Mouse (Mus musculus) CH12.LX (cell line): ENCODE data around the gene Car14. TPM values are rescaled to one million over a fixed set of nuclear protein-coding genes. Genes with fewer than 3 reads are reported as not detected.

Source experiments
- DNase-seq: peaks from one replicate; pipeline ENCODE4 v3.0.0-alpha.2; 2013; ENCODE audit errors: extremely low read depth
- H3K27ac ChIP-seq: 2 replicates; pipeline ENCODE4 v1.5.1; 2012; ENCODE audit warnings: low read depth, mild to moderate bottlenecking, control low read depth, moderate library complexity; ENCODE audit not compliant: insufficient read depth
- H3K27me3 ChIP-seq: replicated peaks from 2 replicates; pipeline ENCODE3; 2012; ENCODE audit warnings: inconsistent platforms
- H3K36me3 ChIP-seq, 2 experiments: replicated peaks in 1 of 2; 2 replicates each; pipeline versions ENCODE3 to v1.6.1; 2012; ENCODE audit warnings: inconsistent platforms in 1 of 2, low read length in 1 of 2, mild to moderate bottlenecking in 1 of 2, mixed read lengths in 1 of 2, moderate library complexity in 1 of 2; ENCODE audit not compliant: control insufficient read depth in 1 of 2, insufficient read depth in 1 of 2
- H3K4me1 ChIP-seq, 2 experiments: 2 replicates each; pipeline ENCODE4 v1.6.1; 2012; ENCODE audit warnings: inconsistent platforms in 1 of 2, moderate library complexity in 1 of 2; ENCODE audit not compliant: insufficient read depth in 2 of 2, control insufficient read depth in 1 of 2
- H3K4me2 ChIP-seq: 2 replicates; pipeline ENCODE4 v1.6.1; 2012; ENCODE audit warnings: low read depth, mild to moderate bottlenecking, control low read depth; ENCODE audit not compliant: poor library complexity, insufficient read depth, severe bottlenecking
- H3K4me3 ChIP-seq, 3 experiments: fragments of 150-350 bp in 1 of 3; sonication (generic) in 1 of 3; replicated peaks in 1 of 3; 2 replicates each; pipeline versions ENCODE3 to v1.5.1; 2011 to 2012; ENCODE audit warnings: low read depth in 2 of 3, low read length in 2 of 3, mild to moderate bottlenecking in 2 of 3, moderate library complexity in 2 of 3, control low read depth in 1 of 3, improper control_type of control experiment in 1 of 3, inconsistent platforms in 1 of 3, mixed read lengths in 1 of 3; ENCODE audit not compliant: poor library complexity in 1 of 3
- H3K79me2 ChIP-seq: replicated peaks from 2 replicates; pipeline ENCODE4 v1.6.1; 2012; ENCODE audit warnings: mild to moderate bottlenecking, moderate library complexity; ENCODE audit not compliant: control insufficient read depth, poor library complexity, insufficient read depth, severe bottlenecking; ENCODE audit errors: extremely low read depth
- H3K9ac ChIP-seq: 2 replicates; pipeline ENCODE4 v1.6.1; 2012; ENCODE audit warnings: low read depth, mild to moderate bottlenecking, control low read depth, moderate library complexity; ENCODE audit not compliant: insufficient read depth
- H3K9me3 ChIP-seq: replicated peaks from 2 replicates; pipeline ENCODE3; 2012; ENCODE audit warnings: low read length, inconsistent platforms, mixed read lengths
- BHLHE40 ChIP-seq: IDR thresholded peaks from 2 replicates; pipeline ENCODE4 v1.6.1; 2011; ENCODE audit warnings: mild to moderate bottlenecking, low read depth, low read length, improper control_type of control experiment
- CHD1 ChIP-seq: IDR thresholded peaks from 2 replicates; pipeline ENCODE4 v1.6.1; 2012; ENCODE audit warnings: low read depth, low read length, improper control_type of control experiment, inconsistent platforms
- CTCF ChIP-seq, 2 experiments: IDR thresholded peaks in 1 of 2; conservative IDR thresholded peaks in 1 of 2; 2 replicates each; pipeline ENCODE4 v1.5.1; 2011 to 2012; ENCODE audit warnings: low read depth in 2 of 2, low read length in 2 of 2, improper control_type of control experiment in 1 of 2, inconsistent platforms in 1 of 2, mild to moderate bottlenecking in 1 of 2, moderate library complexity in 1 of 2
- E2F4 ChIP-seq: IDR thresholded peaks from 2 replicates; pipeline ENCODE4 v1.6.1; 2011; ENCODE audit warnings: low read depth, low read length, improper control_type of control experiment; ENCODE audit not compliant: insufficient replicate concordance
- GABPA ChIP-seq: IDR thresholded peaks from 2 replicates; pipeline ENCODE4 v1.6.1; 2012; ENCODE audit warnings: low read depth, low read length, improper control_type of control experiment, inconsistent platforms; ENCODE audit not compliant: insufficient replicate concordance
- KAT2A ChIP-seq: IDR thresholded peaks from 2 replicates; pipeline ENCODE4 v1.6.1; 2012; ENCODE audit warnings: low read length, improper control_type of control experiment, inconsistent platforms; ENCODE audit not compliant: insufficient replicate concordance
- MAFK ChIP-seq: IDR thresholded peaks from 2 replicates; pipeline ENCODE4 v1.6.1; 2011; ENCODE audit warnings: low read length, improper control_type of control experiment; ENCODE audit not compliant: insufficient replicate concordance
- POLR2AphosphoS2 ChIP-seq: IDR thresholded peaks from 2 replicates; pipeline ENCODE4 v1.6.1; 2011; ENCODE audit warnings: low read depth, low read length, improper control_type of control experiment
- RAD21 ChIP-seq: IDR thresholded peaks from 2 replicates; pipeline ENCODE4 v1.6.1; 2011; ENCODE audit warnings: low read depth, mild to moderate bottlenecking, low read length, improper control_type of control experiment, moderate library complexity
- RCOR1 ChIP-seq: conservative IDR thresholded peaks from 2 replicates; pipeline ENCODE4 v1.6.1; 2012; ENCODE audit warnings: low read depth, mild to moderate bottlenecking, inconsistent platforms, low read length, improper control_type of control experiment
- SIN3A ChIP-seq: IDR thresholded peaks from 2 replicates; pipeline ENCODE4 v1.6.1; 2012; ENCODE audit warnings: low read length, improper control_type of control experiment, inconsistent platforms
- TBP ChIP-seq: conservative IDR thresholded peaks from 2 replicates; pipeline ENCODE4 v1.6.1; 2011; ENCODE audit warnings: low read depth, low read length, improper control_type of control experiment
- TCF12 ChIP-seq: IDR thresholded peaks from 2 replicates; pipeline ENCODE4 v1.6.1; 2014; ENCODE audit warnings: low read depth, mild to moderate bottlenecking, inconsistent platforms, low read length, improper control_type of control experiment
- UBTF ChIP-seq: IDR thresholded peaks from 2 replicates; pipeline ENCODE4 v1.6.1; 2012; ENCODE audit warnings: low read depth, mild to moderate bottlenecking, inconsistent platforms, low read length, improper control_type of control experiment, moderate library complexity
- USF2 ChIP-seq: conservative IDR thresholded peaks from 2 replicates; pipeline ENCODE4 v1.6.1; 2011; ENCODE audit warnings: low read depth, low read length, improper control_type of control experiment
- ZNF384 ChIP-seq: IDR thresholded peaks from 2 replicates; pipeline ENCODE4 v1.6.1; 2012; ENCODE audit warnings: low read depth, low read length, improper control_type of control experiment, inconsistent platforms
- dilution Hi-C: fragments of 300-500 bp; cut with MboI; formaldehyde crosslinking; loops from 2 replicates; pipeline ENCODE4 v1.14.3; 2020; ENCODE audit warnings: low sequenced_read_pairs; ENCODE audit not compliant: extremely low pct_unique_long_range_greater_than_20kb, extremely low pct_ligation_motif_present
- in situ Hi-C: fragments of 300-500 bp; cut with MboI; formaldehyde crosslinking; loops from 3 replicates; pipeline ENCODE4 v1.14.3; 2019; ENCODE audit warnings: low sequenced_read_pairs, low pct_ligation_motif_present, low pct_unique_long_range_greater_than_20kb, mixed read lengths
- polyA plus RNA-seq: library from polyadenylated mRNA; unstranded; fragments of >175 nt; gene quantifications from 2 replicates; pipeline ENCODE4 v1.2.1, GENCODE M21; 2012; ENCODE audit warnings: low read depth; ENCODE audit not compliant: insufficient read length
- total RNA-seq, 2 experiments: library from RNA; depleted of rRNA; stranded (reverse); fragments of 300-350 nt in 1 of 2; fragments of >200 nt in 1 of 2; gene quantifications; 2 replicates each; pipeline ENCODE4 v1.2.3; 2012 to 2014

Car14 gene
- total and polyA plus RNA-seq, 3 experiments, result 0.13 to 0.36 TPM; not detected in 1

GRCm38 (mm10) chr3:95916760-95917159 lies 12.3 kb upstream of the Car14 start:
- Histone ChIP-seq H3K27me3 (peaks cover 9% of the 10 kb centered on the region), H3K9ac (no peak overlapping the region), H3K79me2 (no peaks in the 10 kb centered on the region)
- dilution Hi-C loops, result no loop called here
- TF ChIP-seq RCOR1, result no peak
- TF ChIP-seq ZNF384, result peak; percentile 43; the same call in 1 of the 2 replicates
- TF ChIP-seq, all 38 proteins: peak for 1
- H3K4me3 ChIP-seq, result no peak overlapping the region
- in situ Hi-C loops, result no loop called here
- H3K36me3 ChIP-seq, result no peaks in the 10 kb centered on the region
- DNase-seq, result no peak
- no peaks in the 10 kb centered on the region for H3K9me3 ChIP-seq
- H3K4me1 ChIP-seq, result peaks cover 0 to 8% of the 10 kb centered on the region in 2 experiments; a peak in 2 of 4 replicates
- peak overlapping the region; percentile 47; the same call in 1 of the 2 replicates for H3K4me2 ChIP-seq
- no peak overlapping the region for H3K27ac ChIP-seq

DNA sequence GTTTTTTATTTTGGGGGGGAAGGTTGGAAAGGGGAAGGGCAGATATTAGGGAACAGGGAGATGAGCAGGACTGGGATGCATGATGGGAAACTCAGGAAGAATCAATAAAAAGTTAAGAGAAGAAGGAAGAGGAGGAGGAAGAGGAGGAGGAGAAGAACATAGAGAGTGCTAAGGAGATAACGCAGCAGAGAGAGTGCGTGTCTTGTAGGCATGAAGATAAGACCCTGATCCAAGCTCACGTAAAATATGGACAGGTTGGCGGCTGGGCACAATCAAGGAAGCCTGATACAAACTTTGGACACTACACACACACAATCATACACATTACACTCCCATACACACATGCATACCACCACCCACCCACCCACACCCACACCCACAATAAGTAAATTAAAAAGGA lies 10.2 kb upstream of the Car14 start:
- H3K79me2 ChIP-seq, result no peaks in the 10 kb centered on the region
- no peak overlapping the region for H3K27ac ChIP-seq
- H3K36me3 ChIP-seq, result no peaks in the 10 kb centered on the region
- dilution Hi-C loops (no loop called here), in situ Hi-C loops (no loop called here)
- H3K4me2 ChIP-seq, result no peak overlapping the region
- no peak overlapping the region for H3K4me3 ChIP-seq
- H3K9ac ChIP-seq, result no peak overlapping the region
- DNase-seq, result no peak
- peaks cover 6 to 14% of the 10 kb centered on the region in 2 experiments for H3K4me1 ChIP-seq
- TF ChIP-seq RAD21 (no peak), CHD1 (no peak), POLR2AphosphoS2 (no peak), GABPA (no peak), CTCF (conservative IDR thresholded peaks at IDR 0.05 in 1 of 2, IDR thresholded peaks at IDR 0.05 in 1 of 2; ENCODE audit: low read depth in 2 of 2, low read length in 2 of 2) (no peak), USF2 (no peak), MAFK (no peak), KAT2A (no peak), TBP (no peak), TCF12 (no peak), BHLHE40 (no peak), SIN3A (no peak), ZNF384 (no peak), UBTF (no peak), E2F4 (no peak)
- H3K27me3 ChIP-seq, result peaks cover 9% of the 10 kb centered on the region
- H3K9me3 ChIP-seq, result no peaks in the 10 kb centered on the region
